Mouse (Mus musculus) lung, adult 2 months (tissue): Measurements from ENCODE around the gene Tgif1.

Source experiments
- CTCF ChIP-seq: fragments of 200-500 bp; IDR thresholded peaks from 2 replicates; pipeline ENCODE4 v1.5.1; 2011; ENCODE audit warnings: mild to moderate bottlenecking, low read length, control low read depth; ENCODE audit not compliant: insufficient read depth
- POLR2A ChIP-seq: fragments of 200-500 bp; IDR thresholded peaks from 2 replicates; pipeline ENCODE4 v1.6.1; 2011; ENCODE audit warnings: low read depth, mild to moderate bottlenecking, control low read depth, low read length, borderline replicate concordance; ENCODE audit errors: extremely low read depth

DNA sequence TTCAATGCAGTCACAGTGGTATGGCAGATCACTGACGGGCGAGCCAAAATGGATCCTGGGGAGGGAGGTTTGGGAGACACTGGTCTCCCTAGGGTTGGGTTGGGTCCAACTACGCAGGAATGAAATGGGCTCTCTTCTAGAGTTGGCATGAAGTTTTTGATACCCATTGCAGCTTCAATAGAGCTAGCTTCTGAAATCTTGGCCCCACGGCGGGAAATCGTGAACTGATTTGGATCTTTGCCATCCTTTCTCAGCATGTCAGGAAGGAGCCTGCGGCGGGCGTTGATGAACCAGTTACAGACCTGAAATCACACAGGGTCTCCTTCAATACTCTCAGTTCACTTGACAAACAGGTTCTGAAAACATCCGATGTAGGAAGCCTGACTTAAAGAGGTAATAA lies 8.4 kb downstream of the Tgif1 start:
- TF ChIP-seq CTCF: no peak
- TF ChIP-seq POLR2A: no peak
